Mouse (Mus musculus) lung, adult 2 months (tissue): ENCODE measurements at regions not wholly inside any gene's neighbourhood (a gene's known extent, or its start where the extent isn't known, plus 50 kb on each side); places are given as distances from the start of the nearest gene placed in this dataset.

Experiments
- CTCF ChIP-seq: fragments of 200-500 bp; IDR thresholded peaks from 2 replicates; pipeline ENCODE4 v1.5.1; 2011; ENCODE audit warnings: mild to moderate bottlenecking, low read length, control low read depth; ENCODE audit not compliant: insufficient read depth
- POLR2A ChIP-seq: fragments of 200-500 bp; IDR thresholded peaks from 2 replicates; pipeline ENCODE4 v1.6.1; 2011; ENCODE audit warnings: low read depth, mild to moderate bottlenecking, control low read depth, low read length, borderline replicate concordance; ENCODE audit errors: extremely low read depth

GRCm38 (mm10) chr19:15617233-15617915 lies 329.8 kb downstream of the Psat1 start:
- TF ChIP-seq CTCF = peak; percentile 55
- TF ChIP-seq POLR2A = no peak
